24 mouse cellular contexts compared by ENCODE assay signal in the genomic region with DNA sequence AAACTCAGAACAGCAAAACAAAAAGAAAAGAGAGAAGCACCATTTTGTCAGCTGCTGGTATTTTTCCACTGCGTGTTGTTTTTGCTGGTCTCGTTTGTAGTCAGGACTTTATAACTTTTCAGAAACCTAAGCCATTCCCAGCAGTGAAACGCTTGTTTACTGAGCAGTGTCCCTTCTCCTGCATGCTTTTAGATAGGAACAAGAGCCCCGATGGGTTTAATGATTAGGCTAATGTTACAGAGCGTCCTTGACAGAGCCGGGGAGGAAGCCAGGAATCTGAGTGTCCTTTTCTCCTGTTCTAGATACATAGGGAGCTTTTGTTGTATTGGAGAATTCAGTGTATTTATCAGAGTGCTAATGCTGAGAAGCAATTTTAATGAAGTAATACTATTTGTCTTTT. TPM values are rescaled to one million over a fixed set of nuclear protein-coding genes. Genes with fewer than 3 reads are reported as not detected.
"Had no signal": no experiment of that assay in that cellular context is flagged by ENCODE, and none has a peak within 500 bp of the region (broad histone marks: within the 10 kb centered on the region; RNA-seq: fewer than 3 reads in every experiment).

No protein-coding gene starts in this region.

- H3K27ac ChIP-seq: limb, embryonic 15.5 days; liver, embryonic 14.5 days; neural tube, embryonic 13.5 days; stomach, embryonic 15.5 days had no signal

- H3K9me3 ChIP-seq: limb, embryonic 15.5 days; neural tube, embryonic 13.5 days; stomach, embryonic 15.5 days had no signal

- H3K9ac ChIP-seq: limb, embryonic 15.5 days; liver, embryonic 14.5 days; lung, embryonic 14.5 days; neural tube, embryonic 13.5 days; stomach, embryonic 15.5 days had no signal

- H3K4me1 ChIP-seq: limb, embryonic 15.5 days; neural tube, embryonic 13.5 days; stomach, embryonic 15.5 days had no signal

- H3K36me3 ChIP-seq: limb, embryonic 15.5 days; neural tube, embryonic 13.5 days; stomach, embryonic 15.5 days had no signal

- DNase-seq: kidney, adult 11 months; kidney, postnatal 10 days; layer of hippocampus, adult 9-11 months; layer of hippocampus, postnatal 36 days; lung, embryonic 14.5 days; lung, postnatal 10 days; lung, postnatal 4 days; right cerebral cortex, postnatal 14 days; thymus, adult 18-20 months; thymus, postnatal 14 days had no signal

- H3K4me3 ChIP-seq: limb, embryonic 15.5 days; neural tube, embryonic 13.5 days; stomach, embryonic 15.5 days had no signal

- H3K27me3 ChIP-seq: limb, embryonic 15.5 days; neural tube, embryonic 13.5 days; stomach, embryonic 15.5 days had no signal

RNA-seq across cellular contexts. Expression of gene Gm17545, which starts 36.5 kb away (rescaled TPM):
- total RNA-seq: layer of hippocampus, postnatal 36 days; left cerebral cortex, adult 8-10 months; left cerebral cortex, postnatal 25 days; megakaryocyte, adult 5-6 weeks had no signal
- polyA plus RNA-seq: intestine, embryonic 14.5 days; large intestine, adult 2 months; limb, embryonic 11.5 days; limb, embryonic 15.5 days; liver, embryonic 14.5 days; lung, embryonic 14.5 days; midbrain, embryonic 11.5 days; midbrain, embryonic 16.5 days; neural tube, embryonic 13.5 days; spleen, adult 2 months; stomach, embryonic 15.5 days; urinary bladder, adult 2 months had no signal
